8 mouse cellular contexts compared by ENCODE assay signal in genomic region chr5:96905572-96906271, GRCm38 (mm10).
DNase-seq lines count a peak whose midpoint lies in the region; ATAC-seq and TF ChIP-seq lines count a peak whose summit lies in the region.

No protein-coding gene starts in this region.

- H3K9ac ChIP-seq in embryonic facial prominence, embryonic 14.5 days (ENCODE audit: low read depth, low read length): 0 out of 2 replicates have a peak overlapping the region, but pooled peaks have one; percentile 5
- H3K9ac ChIP-seq in limb, embryonic 13.5 days: peak overlapping the region; percentile 35; the same call in 1 of the 2 replicates
- H3K9ac ChIP-seq in midbrain, embryonic 12.5 days (replicated peaks): no peak overlapping the region
- H3K9ac ChIP-seq in stomach, postnatal 0 days (ENCODE audit: low read length): peak overlapping the region; percentile 43

- no peaks in the 10 kb centered on the region for H3K36me3 ChIP-seq in embryonic facial prominence, embryonic 14.5 days (ENCODE audit: control insufficient read depth, insufficient read depth, low read length)
- H3K36me3 ChIP-seq in hindbrain, embryonic 10.5 days: no peaks in the 10 kb centered on the region
- H3K36me3 ChIP-seq in limb, embryonic 13.5 days: no peaks in the 10 kb centered on the region
- no peaks in the 10 kb centered on the region for H3K36me3 ChIP-seq in midbrain, embryonic 12.5 days
- no peaks in the 10 kb centered on the region for H3K36me3 ChIP-seq in stomach, postnatal 0 days (ENCODE audit: control insufficient read depth, insufficient read depth, low read length)

- 39% methylated on average over 17 of the region's 17 CpGs for WGBS in embryonic facial prominence, embryonic 14.5 days
- WGBS in hindbrain, embryonic 10.5 days: 42% methylated on average over 17 of the region's 17 CpGs
- WGBS in limb, embryonic 13.5 days: 43% methylated on average over 17 of the region's 17 CpGs
- WGBS in midbrain, embryonic 12.5 days: 37% methylated on average over 17 of the region's 17 CpGs
- 31% methylated on average over 17 of the region's 17 CpGs for WGBS in stomach, postnatal 0 days

- peak overlapping the region; percentile 41 for H3K4me2 ChIP-seq in embryonic facial prominence, embryonic 14.5 days (ENCODE audit: low read depth, low read length)
- H3K4me2 ChIP-seq in limb, embryonic 13.5 days (replicated peaks): peak overlapping the region; percentile 27; the same call in 1 of the 2 replicates
- peak overlapping the region; percentile 24 for H3K4me2 ChIP-seq in midbrain, embryonic 12.5 days (replicated peaks)
- H3K4me2 ChIP-seq in stomach, postnatal 0 days (replicated peaks; ENCODE audit: low read depth): peak overlapping the region; percentile 46

- no peak overlapping the region for H3K27ac ChIP-seq in embryonic facial prominence, embryonic 14.5 days (replicated peaks; ENCODE audit: low read depth, low read length)
- peak overlapping the region; percentile 74 for H3K27ac ChIP-seq in hindbrain, embryonic 10.5 days
- no peak overlapping the region for H3K27ac ChIP-seq in limb, embryonic 13.5 days
- no peak overlapping the region for H3K27ac ChIP-seq in midbrain, embryonic 12.5 days (replicated peaks)
- no peak overlapping the region for H3K27ac ChIP-seq in stomach, postnatal 0 days (replicated peaks)

- H3K4me1 ChIP-seq in embryonic facial prominence, embryonic 14.5 days (ENCODE audit: control insufficient read depth, insufficient read depth, low read length): peaks cover 3% of the 10 kb centered on the region; the same call in 1 of the 2 replicates
- peaks cover 7% of the 10 kb centered on the region for H3K4me1 ChIP-seq in hindbrain, embryonic 10.5 days (replicated peaks)
- H3K4me1 ChIP-seq in limb, embryonic 13.5 days: 0 out of 2 replicates have a peak, but pooled peaks cover 4% of the 10 kb centered on the region
- H3K4me1 ChIP-seq in midbrain, embryonic 12.5 days: peaks cover 5% of the 10 kb centered on the region
- no peaks in the 10 kb centered on the region for H3K4me1 ChIP-seq in stomach, postnatal 0 days (replicated peaks; ENCODE audit: control insufficient read depth, insufficient read depth)

- no peak for TF ChIP-seq EP300 in stomach, postnatal 0 days (optimal IDR thresholded peaks at IDR 0.05)

- peak; percentile 60; the same call in 1 of the 2 replicates for ATAC-seq in embryonic facial prominence, embryonic 14.5 days (ENCODE audit: low read depth)
- ATAC-seq in limb, embryonic 13.5 days (ENCODE audit: low FRiP score, low read depth): no peak
- ATAC-seq in midbrain, embryonic 12.5 days (ENCODE audit: low FRiP score, low read depth): peak; percentile 91
- ATAC-seq in stomach, postnatal 0 days (ENCODE audit: low FRiP score, low TSS enrichment): 0 out of 2 replicates have a peak, but pooled peaks have one; percentile 32

- no peaks in the 10 kb centered on the region for H3K9me3 ChIP-seq in embryonic facial prominence, embryonic 14.5 days (ENCODE audit: control insufficient read depth, low read length)
- H3K9me3 ChIP-seq in hindbrain, embryonic 10.5 days: 0 out of 2 replicates have a peak, but pooled peaks cover 2% of the 10 kb centered on the region
- H3K9me3 ChIP-seq in limb, embryonic 13.5 days: no peaks in the 10 kb centered on the region
- no peaks in the 10 kb centered on the region for H3K9me3 ChIP-seq in midbrain, embryonic 12.5 days
- no peaks in the 10 kb centered on the region for H3K9me3 ChIP-seq in stomach, postnatal 0 days (ENCODE audit: control insufficient read depth, low read length)

- peak; percentile 22 to 24 for DNase-seq in left cerebral cortex, adult 18-20 months (ENCODE audit: low spot score in 2 of 2)
- no peak for DNase-seq in left cerebral cortex, adult 11 months (ENCODE audit: low spot score)
- DNase-seq in embryonic facial prominence, embryonic 14.5 days (ENCODE audit: low spot score): peak; percentile 61
- peak; percentile 63 for DNase-seq in hindbrain, embryonic 10.5 days (ENCODE audit: low spot score)
- DNase-seq in stomach, postnatal 0 days (ENCODE audit: low spot score): peak; percentile 35
- DNase-seq in urinary bladder, postnatal 14 days (ENCODE audit: low spot score): no peak

- TF ChIP-seq CTCF in stomach, postnatal 0 days (IDR thresholded peaks at IDR 0.05; ENCODE audit: low read depth): peak; percentile 18; the same call in 1 of the 2 replicates

- no peak overlapping the region for H3K4me3 ChIP-seq in embryonic facial prominence, embryonic 14.5 days (ENCODE audit: low read depth, low read length)
- peak overlapping the region; percentile 9; the same call in 1 of the 2 replicates for H3K4me3 ChIP-seq in hindbrain, embryonic 10.5 days
- H3K4me3 ChIP-seq in limb, embryonic 13.5 days: no peak overlapping the region
- H3K4me3 ChIP-seq in midbrain, embryonic 12.5 days: no peak overlapping the region
- H3K4me3 ChIP-seq in stomach, postnatal 0 days (ENCODE audit: low read depth, low read length): 0 out of 2 replicates have a peak overlapping the region, but pooled peaks have one; percentile 8

- no peaks in the 10 kb centered on the region for H3K27me3 ChIP-seq in embryonic facial prominence, embryonic 14.5 days (replicated peaks; ENCODE audit: control insufficient read depth, insufficient read depth, low read length)
- H3K27me3 ChIP-seq in hindbrain, embryonic 10.5 days (ENCODE audit: insufficient read depth, poor library complexity, severe bottlenecking): no peaks in the 10 kb centered on the region
- no peaks in the 10 kb centered on the region for H3K27me3 ChIP-seq in limb, embryonic 13.5 days
- H3K27me3 ChIP-seq in midbrain, embryonic 12.5 days: no peaks in the 10 kb centered on the region
- no peaks in the 10 kb centered on the region for H3K27me3 ChIP-seq in stomach, postnatal 0 days (ENCODE audit: control insufficient read depth, insufficient read depth, low read length)

Comparison
In these comparisons a context has a peak if more than half of its experiments do, and no peak if none do; other contexts are left out.
1. DNase-seq: peak in left cerebral cortex, adult 18-20 months (2 of 2), embryonic facial prominence, embryonic 14.5 days (single experiment), hindbrain, embryonic 10.5 days (single experiment) and stomach, postnatal 0 days (single experiment); none in left cerebral cortex, adult 11 months (single experiment) and urinary bladder, postnatal 14 days (single experiment).
2. H3K4me3 ChIP-seq: peak in hindbrain, embryonic 10.5 days (single experiment) and stomach, postnatal 0 days (single experiment); none in embryonic facial prominence, embryonic 14.5 days (single experiment), limb, embryonic 13.5 days (single experiment) and midbrain, embryonic 12.5 days (single experiment).
3. Peak in every context shown above with its lines, with median percentiles within 50 percentile points of each other: H3K4me2 ChIP-seq.